Mouse (Mus musculus) Patski (cell line): ENCODE results near the gene Tpi1. TPM values are rescaled to one million over a fixed set of nuclear protein-coding genes. Genes with fewer than 3 reads are reported as not detected.
A peak's percentile ranks its signal among the peaks of the same experiment; 100 is the strongest.
"Not testable (repeated sequence)": the region's sequence is repeated elsewhere in the genome, so short reads cannot be mapped to it uniquely, and the experiment has no call there.

Experiments
- ATAC-seq: fragments of 100-300 bp; one replicate; pipeline ENCODE4 v1.8.0; 2021
- CTCF ChIA-PET: fragments of 350-600 bp; sonication (Branson Sonifier 250); formaldehyde crosslinking; loops from one replicate; lab custom pipeline; 2022; ENCODE audit warnings: inconsistent platforms; lab: Charles Lee
- POLR2A ChIA-PET: fragments of 350-600 bp; sonication (Branson Sonifier 250); formaldehyde crosslinking; loops from one replicate; lab custom pipeline; 2022; ENCODE audit warnings: antibody characterized with exemption, inconsistent platforms; lab: Charles Lee
- DNase-seq: peaks from one replicate; pipeline ENCODE4 v3.0.0-alpha.2; 2011; ENCODE audit warnings: low read depth, low spot score
- H3K27me3 ChIP-seq: fragments of 371-371 bp; one replicate; pipeline ENCODE4 v1.5.1; 2021
- CTCF ChIP-seq: fragments of 100-300 bp; IDR thresholded peaks from one replicate; pipeline ENCODE4 v1.5.1; 2021
- in situ Hi-C: fragments of 300-500 bp; cut with MboI; formaldehyde crosslinking; loops from 3 replicates; pipeline ENCODE4 v1.11.1; 2018; ENCODE audit warnings: low pct_unique_long_range_greater_than_20kb, mixed read lengths
- polyA plus RNA-seq: library from polyadenylated mRNA; unstranded; gene quantifications from one replicate; pipeline ENCODE4 v1.2.3, GENCODE M21; 2021

The Tpi1 gene
- polyA plus RNA-seq, 1 experiment from 2014 or later = 1,211 TPM

DNA sequence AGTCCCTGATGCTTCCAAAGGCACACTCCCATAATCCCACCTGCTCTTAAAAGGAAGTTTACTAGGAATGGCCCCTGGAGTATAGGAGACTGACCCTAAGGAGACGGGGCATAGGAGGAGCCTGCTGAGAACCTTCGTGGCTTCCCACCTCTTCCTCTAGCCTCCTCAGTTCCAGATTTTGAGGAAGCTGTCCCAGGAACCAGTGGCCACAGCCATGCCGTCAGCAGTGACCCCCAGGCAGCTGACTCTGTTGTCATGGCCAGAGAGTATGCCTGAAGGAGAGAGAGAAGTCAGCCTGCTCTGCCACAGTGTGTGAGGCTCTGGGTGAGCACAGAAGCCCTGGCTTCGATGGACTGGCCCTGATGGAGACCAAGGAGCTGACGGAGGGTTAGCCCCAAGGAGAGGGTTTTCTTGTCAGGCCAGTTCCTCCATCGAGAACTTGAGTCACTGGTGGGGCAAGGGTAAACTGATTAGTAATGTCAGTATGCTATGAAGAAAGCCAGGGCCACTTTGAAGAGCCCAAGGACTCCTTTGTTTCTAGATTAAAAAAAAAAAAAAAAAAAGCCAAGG, 20.5 kb upstream of the Tpi1 start:
- in situ Hi-C loops = no loop called here
- ATAC-seq (no peak), DNase-seq (no peak)
- ChIA-PET POLR2A (no interaction called here), CTCF (no interaction called here)
- no peaks in the 10 kb centered on the region for H3K27me3 ChIP-seq
- TF ChIP-seq CTCF = no peak

DNA sequence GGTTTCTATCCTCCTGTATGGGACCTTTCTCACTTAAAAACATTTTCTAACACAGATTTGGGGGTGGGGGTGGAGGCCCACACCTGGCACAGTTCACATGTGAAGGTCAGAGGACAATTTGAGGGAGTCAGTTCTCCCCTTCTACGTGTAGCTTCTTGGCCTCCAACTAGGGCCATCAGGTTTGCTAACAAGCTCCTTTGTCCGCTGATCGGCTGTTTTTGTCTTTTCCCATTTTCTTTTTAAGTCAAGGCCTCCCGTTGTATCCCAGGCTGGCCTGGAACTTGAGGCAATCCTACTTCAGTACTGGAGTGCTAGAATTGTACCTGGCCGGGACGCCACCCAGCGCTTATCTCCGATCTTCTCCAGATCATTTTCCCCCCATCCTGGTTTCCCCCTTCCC, 17.6 kb upstream of the Tpi1 start:
- in situ Hi-C loops = no loop called here
- ATAC-seq (no peak), DNase-seq (no peak)
- TF ChIP-seq CTCF = no peak
- POLR2A ChIA-PET = interaction anchor here (1.2 to 1.3 kb wide), 2 partner anchors 22 to 24 kb away, joined by 3 read pairs; partner anchors contain the start of gene Spsb2
- H3K27me3 ChIP-seq = no peaks in the 10 kb centered on the region
- CTCF ChIA-PET = interaction anchor here (2.4 kb wide), 1 partner anchor 215 kb away, joined by 5 read pairs; no protein-coding TSS in a partner anchor

DNA sequence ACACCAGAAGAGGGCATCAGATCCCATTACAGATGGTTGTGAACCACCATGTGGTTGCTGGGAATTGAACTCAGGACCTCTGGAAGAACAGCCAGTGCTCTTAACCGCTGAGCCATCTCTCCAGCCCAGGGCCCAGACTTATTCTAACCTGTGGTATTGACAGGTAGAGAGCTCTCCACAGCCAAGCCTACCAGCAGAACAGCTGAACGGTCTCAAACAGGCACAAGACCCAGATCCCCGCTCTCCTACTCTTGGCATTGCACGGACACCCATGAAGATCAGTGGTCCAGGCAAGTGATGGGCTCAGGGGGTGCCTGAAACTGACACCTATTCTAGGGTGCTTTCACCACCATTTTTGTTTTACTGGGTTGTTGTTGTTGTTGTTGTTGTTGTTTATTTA, 17.1 kb upstream of the Tpi1 start:
- DNase-seq, H3K27me3 ChIP-seq, ATAC-seq, in situ Hi-C loops: not testable (repeated sequence)
- CTCF ChIA-PET = interaction anchor here (2.4 kb wide), 1 partner anchor 215 kb away, joined by 5 read pairs; no protein-coding TSS in a partner anchor
- POLR2A ChIA-PET = interaction anchor here (1.2 to 3.9 kb wide), 2 partner anchors 20 to 23 kb away, joined by 3 to 27 read pairs; partner anchors contain the start of gene Spsb2

DNA sequence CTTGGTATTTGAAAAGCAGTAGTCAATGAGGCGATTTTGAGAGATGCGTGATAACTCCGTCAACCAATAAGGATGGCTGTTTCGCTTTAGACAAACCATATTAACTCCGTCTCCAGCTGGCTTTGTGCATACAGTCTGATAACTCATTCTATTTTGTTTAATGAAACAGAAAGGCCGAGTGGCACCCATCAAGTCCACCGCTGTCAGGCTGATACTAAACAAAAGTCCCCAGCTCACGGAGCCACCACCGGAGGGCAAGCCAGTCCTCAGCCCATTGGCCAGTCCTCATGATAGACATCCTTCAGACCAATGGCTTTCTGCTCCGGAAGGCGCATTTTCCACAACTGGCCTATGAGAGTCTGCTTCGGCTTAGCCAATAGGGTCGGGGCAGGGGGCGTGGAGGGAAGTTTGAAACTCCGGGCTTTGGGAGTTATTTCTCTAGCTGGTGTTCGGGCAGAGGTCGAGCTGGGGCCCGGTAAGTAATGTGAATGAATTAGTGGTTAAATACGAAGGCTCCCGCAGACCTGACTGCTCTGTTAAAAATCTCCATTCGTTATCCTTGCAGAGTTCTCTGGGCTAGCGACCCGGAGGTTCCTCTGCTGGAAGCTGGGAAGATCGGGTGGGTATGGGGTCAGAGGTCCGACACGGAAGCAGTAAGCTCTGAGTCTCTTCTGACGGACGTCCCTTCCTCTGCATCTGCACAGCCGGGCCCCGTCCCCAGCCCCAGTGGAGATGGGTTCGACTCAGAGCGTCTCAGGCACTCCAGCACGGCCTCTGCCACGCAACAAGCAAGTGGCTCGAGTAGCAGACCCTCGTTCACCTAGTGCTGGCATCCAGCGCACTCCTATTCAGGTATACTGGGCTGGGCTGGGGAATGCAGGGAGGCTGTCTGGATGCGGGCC, 16.0 kb upstream of the Tpi1 start:
- no peaks in the 10 kb centered on the region for H3K27me3 ChIP-seq
- DNase-seq (peak; percentile 86), ATAC-seq (peak; percentile 88)
- in situ Hi-C loops = no loop called here
- TF ChIP-seq CTCF = no peak
- ChIA-PET POLR2A (interaction anchor here (0.6 to 3.9 kb wide), 4 partner anchors 19 to 87 kb away, joined by 3 to 27 read pairs (median 3); partner anchors contain the start of gene Spsb2), CTCF (interaction anchor here (1.1 to 1.3 kb wide), 3 partner anchors 9 to 25 kb away, joined by 3 read pairs; no protein-coding TSS in a partner anchor)

DNA sequence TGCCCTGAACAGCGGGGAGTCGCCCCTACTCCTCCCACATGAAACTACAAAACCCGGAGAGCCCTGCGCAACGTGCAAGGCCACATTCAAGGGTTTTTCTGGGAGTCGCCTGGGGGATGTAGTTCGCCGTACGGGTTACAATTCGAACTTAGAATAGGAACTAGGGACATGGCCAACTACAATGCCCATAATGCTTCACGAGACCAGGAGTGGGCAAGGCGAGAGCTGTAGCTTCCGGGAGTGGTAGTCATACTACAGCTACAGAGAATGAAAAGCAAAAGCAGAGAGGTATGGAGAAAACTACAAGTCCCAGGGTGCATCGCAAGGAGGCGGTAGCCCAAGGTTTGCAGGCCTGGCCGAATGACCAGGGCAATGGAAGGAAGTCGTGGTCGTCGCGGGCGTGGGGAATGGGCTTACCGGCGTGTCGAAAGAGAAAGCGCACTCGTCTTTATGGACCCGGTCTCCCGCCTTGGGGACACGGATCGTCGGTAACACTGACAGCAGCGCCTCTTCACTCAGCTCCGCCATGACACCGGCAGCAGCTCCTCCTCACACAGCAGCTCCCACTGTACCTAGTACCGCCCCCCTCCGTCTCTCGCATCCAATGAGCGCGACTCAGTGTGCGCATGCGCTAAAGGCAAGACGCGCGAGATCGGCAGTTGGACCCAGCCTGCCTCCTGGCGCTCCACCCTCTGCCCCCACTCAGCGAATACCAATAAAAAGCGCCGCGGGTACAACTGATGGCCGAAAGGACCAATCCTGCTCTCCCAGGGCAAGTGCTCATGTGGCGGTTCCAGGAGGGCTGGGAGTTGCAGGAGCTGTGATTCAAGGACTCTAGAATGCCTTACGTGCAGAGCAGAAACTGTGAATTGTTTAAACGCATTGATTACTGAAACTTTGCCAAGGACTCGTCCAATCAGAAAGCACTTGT, 15.0 kb upstream of the Tpi1 start, which contains the start of the genes Usp5 and Cdca3:
Usp5 (minus strand) TSS at position 617 of the 931 bp plus-strand sequence.
Cdca3 (plus strand) TSS at position 680 of the 931 bp plus-strand sequence.
- CTCF ChIA-PET = interaction anchor here (1.1 to 1.3 kb wide), 3 partner anchors 10 to 26 kb away, joined by 3 read pairs; no protein-coding TSS in a partner anchor
- H3K27me3 ChIP-seq = no peaks in the 10 kb centered on the region
- ATAC-seq (peak; percentile 92), DNase-seq (peak; percentile 96)
- in situ Hi-C loops = no loop called here
- POLR2A ChIA-PET = interaction anchor here (0.6 to 3.9 kb wide), 4 partner anchors 18 to 85 kb away, joined by 3 to 27 read pairs (median 4); partner anchors contain the start of gene Spsb2
- TF ChIP-seq CTCF = no peak

DNA sequence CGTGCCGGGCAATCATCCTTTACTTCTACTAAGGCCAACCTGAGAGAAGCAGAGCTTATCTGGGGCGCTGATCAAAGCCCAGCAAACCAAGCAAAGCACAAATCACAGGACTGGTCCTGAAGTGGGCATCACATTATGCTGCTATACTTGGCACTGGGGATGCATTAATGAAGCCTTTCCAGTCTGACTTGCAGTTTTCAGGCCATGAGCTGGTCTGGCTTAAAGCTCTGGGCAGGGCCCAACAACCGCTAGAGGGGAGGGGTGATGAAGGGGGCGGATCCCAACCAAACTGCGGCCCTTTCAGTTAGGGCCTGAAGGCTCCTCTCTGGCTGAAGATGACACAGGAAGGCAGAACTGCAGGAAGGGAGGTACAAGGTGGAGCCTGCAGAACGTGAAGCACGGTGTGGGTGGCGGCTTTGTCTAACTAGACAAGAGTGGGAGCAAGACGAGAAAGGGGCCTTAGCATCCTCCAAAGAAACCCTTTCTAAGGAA, 14.1 kb upstream of the Tpi1 start:
- ChIA-PET CTCF (interaction anchor here (0.7 kb wide), 1 partner anchor 19 kb away, joined by 3 read pairs; no protein-coding TSS in a partner anchor), POLR2A (interaction anchor here (0.9 to 3.9 kb wide), 2 partner anchors 17 to 22 kb away, joined by 4 to 27 read pairs; partner anchors contain the start of gene Spsb2)
- TF ChIP-seq CTCF = no peak
- DNase-seq (no peak), ATAC-seq (peak; percentile 2)
- in situ Hi-C loops = no loop called here
- H3K27me3 ChIP-seq = no peaks in the 10 kb centered on the region

DNA sequence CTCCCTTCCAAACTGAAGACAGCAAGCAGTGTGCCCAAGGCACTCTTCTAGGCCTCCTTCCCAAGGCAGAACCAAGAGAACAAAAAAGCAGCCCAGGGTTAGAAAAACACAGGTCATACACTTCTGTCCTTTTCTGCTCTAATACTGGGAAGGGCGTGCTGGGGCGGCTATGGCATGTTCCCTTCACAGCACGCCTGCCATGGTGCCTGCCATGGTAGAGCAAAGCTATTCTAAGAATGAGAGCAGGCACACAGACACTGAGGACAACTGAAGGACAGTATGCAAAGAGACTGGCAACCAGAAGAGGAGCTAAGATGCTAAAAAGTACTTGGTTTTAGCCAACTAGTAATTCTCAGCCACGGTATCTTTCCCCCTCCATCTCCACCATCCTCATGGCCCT, 8.0 kb upstream of the Tpi1 start:
- ChIA-PET POLR2A (interaction anchor here (0.7 to 1.2 kb wide), 3 partner anchors 8 to 13 kb away, joined by 3 read pairs; partner anchors contain the start of gene Spsb2), CTCF (interaction anchor here (0.7 kb wide), 1 partner anchor 9 kb away, joined by 3 read pairs; no protein-coding TSS in a partner anchor)
- no peaks in the 10 kb centered on the region for H3K27me3 ChIP-seq
- no peak for ATAC-seq
- no peak for TF ChIP-seq CTCF
- in situ Hi-C loops = no loop called here
- DNase-seq = no peak

DNA sequence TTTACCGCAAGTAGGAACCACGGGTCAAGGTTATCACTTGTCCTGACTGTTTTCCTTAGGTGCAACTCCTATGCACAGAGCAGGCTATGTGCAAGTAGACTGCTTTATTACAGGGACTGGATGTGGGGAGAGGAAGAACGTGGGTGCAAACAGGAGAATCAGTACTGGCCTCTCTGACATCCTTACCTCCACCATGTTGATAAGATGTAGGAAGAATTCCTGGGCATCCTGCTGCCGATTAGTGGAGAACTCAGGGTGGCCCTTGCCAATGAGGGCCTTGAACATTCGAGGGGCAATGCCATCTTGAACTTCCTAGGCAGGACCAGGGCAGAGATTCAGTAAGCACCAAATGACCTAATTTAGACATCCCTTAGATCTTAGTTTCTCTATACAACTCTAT, 6.8 kb upstream of the Tpi1 start:
- DNase-seq (no peak), ATAC-seq (no peak)
- in situ Hi-C loops = no loop called here
- no peaks in the 10 kb centered on the region for H3K27me3 ChIP-seq
- ChIA-PET POLR2A (no interaction called here), CTCF (interaction anchor here (1.5 kb wide), 1 partner anchor 11 kb away, joined by 4 read pairs; no protein-coding TSS in a partner anchor)
- no peak for TF ChIP-seq CTCF

DNA sequence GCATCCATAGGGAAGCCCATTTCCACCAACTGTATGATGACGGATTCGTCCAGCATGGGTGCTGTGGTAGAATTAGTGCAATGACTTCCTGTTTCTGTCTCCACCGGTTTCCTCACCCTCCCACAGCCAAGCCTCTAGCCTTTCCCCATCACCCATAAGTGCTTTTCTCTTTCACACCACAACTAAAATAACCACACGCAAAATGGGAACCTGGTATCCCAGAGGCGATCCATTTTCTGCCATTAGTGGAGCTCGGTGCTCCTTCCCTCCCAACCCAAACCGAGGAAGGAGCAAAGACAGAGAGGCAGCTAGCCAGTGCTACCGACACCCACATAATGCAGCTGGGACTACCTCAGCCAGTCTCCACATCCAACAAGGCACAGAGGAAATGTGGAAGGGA, 3.9 kb upstream of the Tpi1 start:
- ATAC-seq (no peak), DNase-seq (no peak)
- POLR2A ChIA-PET = interaction anchor here (0.6 kb wide), 1 partner anchor 9 kb away, joined by 3 read pairs; no protein-coding TSS in a partner anchor
- no peaks in the 10 kb centered on the region for H3K27me3 ChIP-seq
- no peak for TF ChIP-seq CTCF
- in situ Hi-C loops = no loop called here
- CTCF ChIA-PET = no interaction called here
